Mouse (Mus musculus) bone marrow macrophage, adult 2 months (primary cell): ENCODE results near the gene Cand1. TPM values are rescaled to one million over a fixed set of nuclear protein-coding genes. Genes with fewer than 3 reads are reported as not detected.

Source experiments
- H3K27ac ChIP-seq: 2 replicates; pipeline ENCODE4 v1.5.1; 2012; ENCODE audit warnings: low read depth, low read length; ENCODE audit not compliant: insufficient read depth
- H3K4me1 ChIP-seq: 2 replicates; pipeline ENCODE4 v1.6.1; 2012; ENCODE audit warnings: low read length; ENCODE audit not compliant: control insufficient read depth, insufficient read depth
- H3K4me3 ChIP-seq: 2 replicates; pipeline ENCODE4 v1.5.1; 2012; ENCODE audit warnings: mild to moderate bottlenecking, low read length, moderate library complexity; ENCODE audit not compliant: insufficient read depth
- CTCF ChIP-seq: IDR thresholded peaks from 2 replicates; pipeline ENCODE4 v1.5.1; 2012; ENCODE audit warnings: low read depth, mild to moderate bottlenecking, low read length, moderate library complexity
- POLR2A ChIP-seq: IDR thresholded peaks from 2 replicates; pipeline ENCODE4 v1.6.1; 2012; ENCODE audit warnings: mild to moderate bottlenecking, low read depth, low read length, borderline replicate concordance
- polyA plus RNA-seq: library from polyadenylated mRNA; stranded (reverse); fragments of >200 nt; gene quantifications from 2 replicates; pipeline ENCODE4 v1.2.4, GENCODE M21; 2012; ENCODE audit not compliant: missing spikeins, insufficient read depth, insufficient read length

Cand1 gene
- polyA plus RNA-seq, 1 experiment, result 35.9 TPM

GRCm38 (mm10) chr10:119212443-119212842 lies 27.4 kb downstream of the Cand1 start:
- Histone ChIP-seq H3K4me1 (no peaks in the 10 kb centered on the region), H3K4me3 (no peak overlapping the region), H3K27ac (no peak overlapping the region)
- TF ChIP-seq CTCF (no peak), POLR2A (no peak)

DNA sequence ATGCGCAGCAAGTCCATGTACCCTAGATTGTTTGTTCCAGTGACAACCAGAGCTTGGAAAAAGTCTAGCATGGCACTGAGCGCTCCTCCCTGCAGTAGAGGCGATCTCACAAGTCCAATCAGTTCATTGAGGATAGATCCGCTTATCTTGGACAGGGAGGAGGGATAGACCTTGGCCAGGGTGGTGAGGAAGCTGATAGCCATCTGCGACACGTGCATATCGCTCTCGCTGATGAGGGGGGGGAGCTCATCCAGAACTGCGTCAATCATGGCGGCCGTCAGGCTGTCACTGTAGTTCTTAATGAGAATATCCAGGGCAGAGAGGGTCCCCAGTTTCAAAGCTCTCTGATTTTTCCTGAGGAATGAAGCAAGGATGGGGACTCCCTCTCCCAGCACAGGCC lies 28.6 kb downstream of the Cand1 start:
- H3K4me3 ChIP-seq, result no peak overlapping the region
- TF ChIP-seq POLR2A, result no peak
- no peak for TF ChIP-seq CTCF
- H3K4me1 ChIP-seq, result no peaks in the 10 kb centered on the region
- H3K27ac ChIP-seq, result no peak overlapping the region

GRCm38 (mm10) chr10:119206309-119206932 lies 33.4 kb downstream of the Cand1 start:
- Histone ChIP-seq H3K4me1 (no peaks in the 10 kb centered on the region), H3K4me3 (no peak overlapping the region), H3K27ac (no peak overlapping the region)
- TF ChIP-seq CTCF (no peak), POLR2A (no peak)

- Histone ChIP-seq H3K4me1 (no peaks in the 10 kb centered on the region), H3K4me3 (no peak overlapping the region), H3K27ac (no peak overlapping the region)
- TF ChIP-seq CTCF (no peak), POLR2A (no peak)
These were observed 34.6 kb downstream of the Cand1 start for GRCm38 (mm10) chr10:119205229-119205628.

- H3K4me3 ChIP-seq, result no peak overlapping the region
- H3K4me1 ChIP-seq, result no peaks in the 10 kb centered on the region
- no peak overlapping the region for H3K27ac ChIP-seq
- TF ChIP-seq CTCF (no peak), POLR2A (no peak)
These were observed 35.4 kb downstream of the Cand1 start for GRCm38 (mm10) chr10:119204334-119204946.

DNA sequence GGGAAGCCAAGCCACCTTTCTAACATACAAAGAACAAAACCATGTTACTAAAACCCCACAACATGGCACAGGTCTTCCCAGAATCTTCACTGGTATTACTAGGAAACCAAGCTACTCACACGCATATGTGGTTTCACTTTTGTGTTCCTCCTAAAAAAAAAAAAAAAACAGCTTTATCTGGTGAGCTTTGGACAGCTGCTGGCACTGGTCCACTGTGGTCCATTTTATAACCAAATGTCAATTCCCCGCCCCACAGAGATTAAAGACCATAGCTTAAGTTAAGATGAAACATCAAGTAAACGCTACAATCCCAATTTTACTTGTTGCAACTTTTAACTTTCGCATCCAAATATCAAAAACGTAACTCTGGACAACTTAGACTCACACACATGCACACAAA lies 40.0 kb downstream of the Cand1 start:
- Histone ChIP-seq H3K27ac (no peak overlapping the region), H3K4me3 (no peak overlapping the region), H3K4me1 (no peaks in the 10 kb centered on the region)
- TF ChIP-seq CTCF, result no peak
- no peak for TF ChIP-seq POLR2A

DNA sequence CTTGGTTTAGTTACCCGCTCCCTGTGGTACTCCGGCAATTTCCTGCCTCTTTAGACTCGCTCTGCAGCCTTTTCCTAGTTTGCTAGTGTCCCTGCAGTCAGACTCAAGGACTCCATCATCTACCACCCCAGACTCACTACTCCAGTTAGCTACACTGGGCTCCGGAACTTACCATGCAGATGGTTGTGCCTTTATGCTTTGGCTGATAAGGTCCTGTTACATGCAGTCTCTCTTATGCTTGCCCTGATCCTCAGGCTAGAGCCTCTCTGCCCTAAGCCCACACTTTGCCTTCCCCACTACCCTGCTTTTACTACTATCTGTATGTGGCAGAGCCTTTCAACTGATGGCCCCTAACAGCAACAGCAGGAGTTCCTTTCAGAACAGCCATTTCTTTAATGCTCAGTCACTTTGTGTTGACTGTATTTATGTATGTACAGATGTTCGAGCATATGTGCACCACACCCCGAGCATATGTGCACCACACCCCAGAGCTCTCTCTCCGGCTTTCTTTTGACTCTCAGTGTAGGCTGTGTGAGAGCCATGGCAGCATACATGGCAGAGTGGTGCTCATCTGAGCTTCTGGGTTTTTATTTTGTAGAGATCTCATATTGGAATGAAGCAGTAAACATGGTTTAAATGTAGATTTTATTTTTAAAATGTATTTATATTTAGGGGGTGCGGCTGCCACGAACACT lies 41.5 kb downstream of the Cand1 start:
- Histone ChIP-seq H3K27ac (no peak overlapping the region), H3K4me3 (no peak overlapping the region), H3K4me1 (no peaks in the 10 kb centered on the region)
- TF ChIP-seq CTCF (no peak), POLR2A (no peak)

DNA sequence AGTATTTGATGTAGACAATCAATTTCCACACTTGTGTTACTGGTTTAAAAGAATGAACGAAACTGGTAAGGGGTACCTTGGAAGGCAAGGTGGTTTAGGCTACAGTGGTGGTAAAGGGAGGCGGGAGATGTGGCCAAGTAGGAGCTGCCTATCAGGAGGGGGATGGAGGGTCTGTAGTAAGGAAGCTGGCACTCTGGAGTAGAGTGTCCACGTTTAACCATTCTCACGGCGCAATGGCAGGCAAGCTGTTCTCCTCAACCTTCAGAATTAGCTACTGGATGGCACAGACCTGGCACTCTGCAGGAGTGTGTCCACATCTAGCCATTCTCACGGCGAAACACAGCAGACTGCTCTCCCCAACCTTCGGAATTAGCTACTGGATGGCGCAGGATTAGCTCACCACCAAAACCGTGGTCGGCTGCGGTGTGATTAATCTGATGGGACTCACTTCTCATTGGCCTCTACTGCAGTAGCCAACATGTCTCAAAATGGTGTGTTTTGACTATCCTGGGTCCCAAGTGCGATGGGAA lies 42.2 kb downstream of the Cand1 start:
- no peaks in the 10 kb centered on the region for H3K4me1 ChIP-seq
- H3K27ac ChIP-seq, result no peak overlapping the region
- TF ChIP-seq CTCF (no peak), POLR2A (no peak)
- no peak overlapping the region for H3K4me3 ChIP-seq

- TF ChIP-seq CTCF, result no peak
- TF ChIP-seq POLR2A, result no peak
- no peak overlapping the region for H3K27ac ChIP-seq
- H3K4me1 ChIP-seq, result no peaks in the 10 kb centered on the region
- no peak overlapping the region for H3K4me3 ChIP-seq
These were observed 47.1 kb downstream of the Cand1 start for GRCm38 (mm10) chr10:119192598-119193372.
